Mouse (Mus musculus): ENCODE data around the gene Pde8a.

The Pde8a gene

DNA sequence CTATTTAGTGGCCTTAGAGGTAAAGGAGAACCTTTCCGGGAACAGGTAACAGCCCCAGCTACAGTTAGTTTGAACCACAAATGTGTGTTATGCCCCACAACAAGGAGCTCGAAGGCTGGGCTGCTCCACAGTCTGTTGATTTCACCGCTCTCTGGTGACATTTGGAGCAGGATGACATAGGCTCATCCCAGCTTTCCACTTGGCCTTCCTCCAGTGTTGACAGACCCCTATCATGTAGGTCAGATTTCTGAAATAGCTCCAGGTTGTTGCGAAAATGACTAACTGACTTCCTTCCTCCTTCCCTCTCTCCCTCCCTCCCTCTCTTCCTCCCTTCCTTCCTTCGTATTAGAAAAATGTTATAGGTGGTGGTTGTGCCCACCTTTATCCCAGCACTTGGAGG lies 14.3 kb upstream of the Pde8a start:
- TF ChIP-seq GATA4 (IDR thresholded peaks at IDR 0.05; ENCODE audit: insufficient replicate concordance, low read length), result no peak

GRCm38 (mm10) chr7:81199757-81200156 lies 13.6 kb upstream of the Pde8a start:
- no peak for TF ChIP-seq GATA4 (IDR thresholded peaks at IDR 0.05; ENCODE audit: insufficient replicate concordance, low read length)

DNA sequence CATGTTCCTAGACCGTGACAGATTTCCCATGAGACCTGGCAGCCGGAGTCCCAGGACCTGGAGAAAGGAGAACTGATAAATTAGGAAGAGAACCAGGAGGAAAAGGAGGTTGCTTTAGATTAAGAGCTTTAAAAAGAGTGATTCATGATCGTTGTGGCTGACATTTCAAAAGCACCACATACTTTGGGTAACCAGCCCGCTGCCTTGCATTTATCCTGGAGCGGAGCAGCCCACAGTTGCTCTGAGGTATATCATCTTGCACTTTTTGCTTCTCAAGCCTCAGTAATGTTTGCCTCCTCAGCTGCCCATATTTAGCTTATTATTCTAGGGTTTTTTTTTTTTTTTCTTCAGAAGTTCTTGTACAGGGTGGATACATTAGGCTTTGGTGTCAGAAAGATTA lies 11.0 kb upstream of the Pde8a start:
- no peak for TF ChIP-seq GATA4 (IDR thresholded peaks at IDR 0.05; ENCODE audit: insufficient replicate concordance, low read length)

- no peak for TF ChIP-seq GATA4 (IDR thresholded peaks at IDR 0.05; ENCODE audit: insufficient replicate concordance, low read length)
Observed at GRCm38 (mm10) chr7:81208944-81209343, 4.5 kb upstream of the Pde8a start.

DNA sequence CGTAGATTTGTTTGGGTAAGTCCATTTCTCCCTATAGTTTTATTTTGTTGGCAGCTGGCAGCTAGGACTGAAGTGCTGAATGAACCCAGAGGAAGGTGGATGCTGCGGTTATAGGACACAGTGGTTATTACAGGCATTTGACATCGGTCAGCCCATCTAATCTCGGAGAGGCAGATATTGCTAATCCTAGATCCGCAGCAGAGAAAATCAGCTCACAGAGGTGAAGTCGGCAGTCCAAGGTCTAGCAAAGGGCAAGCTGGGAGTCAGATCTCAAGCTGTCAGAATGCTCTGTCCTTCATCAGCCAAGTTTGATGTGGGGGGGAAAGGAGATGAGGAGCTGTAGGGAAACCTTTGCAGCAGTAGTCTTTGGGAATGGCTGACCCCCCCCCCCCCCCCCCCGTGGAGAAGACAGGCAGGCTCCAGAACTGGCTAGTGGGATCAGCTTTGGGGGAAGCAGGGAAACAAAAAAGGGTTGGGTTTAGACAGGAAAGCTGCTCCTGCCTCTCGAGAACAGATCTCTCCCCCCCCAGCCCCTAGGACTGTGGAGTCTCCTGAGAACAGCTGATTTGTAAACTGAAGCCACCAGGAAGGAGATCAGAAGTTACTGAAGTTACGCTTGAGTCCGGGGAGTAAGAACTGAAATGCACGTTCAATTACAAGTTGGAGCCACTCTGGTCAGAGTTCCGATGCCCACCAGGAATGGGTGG lies 3.3 kb upstream of the Pde8a start:
- TF ChIP-seq GATA4 (IDR thresholded peaks at IDR 0.05; ENCODE audit: insufficient replicate concordance, low read length), result no peak

DNA sequence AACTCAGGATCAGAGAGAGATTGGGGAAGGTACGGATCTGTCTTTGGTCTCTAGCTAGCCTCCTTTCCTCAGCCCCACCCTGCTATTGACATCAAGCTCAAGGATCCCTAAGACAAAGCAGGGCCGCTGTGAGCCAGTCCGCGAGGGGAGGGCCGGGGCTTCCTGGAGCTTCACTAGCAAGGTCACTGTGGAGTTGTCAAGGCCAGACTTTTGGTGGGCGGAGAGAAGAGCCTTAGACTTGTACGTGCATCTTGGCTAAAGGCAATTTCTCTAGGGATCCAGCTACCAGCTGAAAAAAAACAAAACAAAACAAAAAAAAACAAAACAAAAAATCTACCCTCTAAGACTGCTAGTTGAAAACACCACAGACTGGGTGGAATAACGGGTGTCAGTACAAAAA lies 1.6 kb upstream of the Pde8a start:
- TF ChIP-seq GATA4 (IDR thresholded peaks at IDR 0.05; ENCODE audit: insufficient replicate concordance, low read length), result no peak

DNA sequence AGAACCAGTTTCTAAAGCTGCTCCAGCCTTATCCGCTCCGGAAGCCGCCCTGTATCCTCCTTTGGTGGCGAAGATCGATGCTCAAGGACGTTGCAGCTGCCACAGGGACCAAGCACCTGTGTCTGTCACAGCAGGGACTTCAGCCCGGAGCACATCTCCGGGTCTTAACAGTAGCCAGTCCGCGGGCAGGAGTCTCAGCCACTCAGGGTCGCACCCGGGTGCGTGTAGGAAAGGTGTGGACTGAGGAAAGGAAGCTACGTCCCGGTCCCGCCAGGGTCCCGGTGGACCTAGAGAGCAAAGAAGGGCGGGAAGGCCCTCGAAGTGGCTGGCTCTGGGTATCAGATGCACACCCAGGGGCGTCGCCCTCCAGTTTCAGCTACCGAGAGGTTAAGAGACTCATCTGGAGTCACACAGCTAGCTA lies 1.1 kb upstream of the Pde8a start:
- no peak; the same call in 1 of the 2 replicates for TF ChIP-seq GATA4 (IDR thresholded peaks at IDR 0.05; ENCODE audit: insufficient replicate concordance, low read length)

- peak; percentile 42; the same call in 1 of the 2 replicates for TF ChIP-seq GATA4 (IDR thresholded peaks at IDR 0.05; ENCODE audit: insufficient replicate concordance, low read length)
Observed at GRCm38 (mm10) chr7:81212697-81213346, 574 bp upstream of the Pde8a start.

DNA sequence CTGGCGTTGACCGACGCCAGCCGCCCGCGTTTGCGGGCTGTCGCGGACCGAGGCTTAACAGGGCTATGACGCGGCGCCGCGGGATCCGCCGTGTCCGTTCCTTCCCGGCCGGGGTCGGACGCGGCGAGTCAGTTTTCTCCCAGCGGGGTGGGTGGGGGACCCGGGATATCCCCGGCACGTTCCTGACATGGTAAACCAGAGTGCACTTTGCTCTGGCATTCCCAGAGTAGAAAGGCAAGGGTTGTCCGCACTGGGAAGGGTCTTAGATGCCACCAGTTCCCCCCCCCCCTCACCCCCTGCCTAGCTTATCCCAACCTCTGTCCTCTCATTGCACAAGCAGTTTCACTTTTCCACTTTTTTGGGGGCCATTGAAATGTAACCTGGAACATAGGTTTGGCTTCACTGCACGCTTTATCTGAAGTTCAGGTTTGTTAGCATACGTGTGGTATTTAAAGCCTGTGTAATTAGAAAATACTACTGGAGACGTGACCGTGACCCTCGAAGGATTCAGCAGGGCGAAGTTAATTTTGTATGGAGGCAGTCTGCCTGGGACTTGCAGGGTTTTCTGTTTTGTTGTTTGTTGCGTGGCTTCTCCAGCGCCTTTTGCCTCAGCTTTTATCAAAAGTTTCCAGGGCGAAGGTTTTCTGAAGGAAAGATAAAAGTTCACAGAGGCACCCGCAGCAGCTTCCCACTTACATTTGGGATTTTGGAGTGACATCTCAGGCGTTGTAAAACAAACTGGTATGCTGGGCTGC lies 934 bp downstream of the Pde8a start:
- TF ChIP-seq GATA4 (IDR thresholded peaks at IDR 0.05; ENCODE audit: insufficient replicate concordance, low read length), result no peak

DNA sequence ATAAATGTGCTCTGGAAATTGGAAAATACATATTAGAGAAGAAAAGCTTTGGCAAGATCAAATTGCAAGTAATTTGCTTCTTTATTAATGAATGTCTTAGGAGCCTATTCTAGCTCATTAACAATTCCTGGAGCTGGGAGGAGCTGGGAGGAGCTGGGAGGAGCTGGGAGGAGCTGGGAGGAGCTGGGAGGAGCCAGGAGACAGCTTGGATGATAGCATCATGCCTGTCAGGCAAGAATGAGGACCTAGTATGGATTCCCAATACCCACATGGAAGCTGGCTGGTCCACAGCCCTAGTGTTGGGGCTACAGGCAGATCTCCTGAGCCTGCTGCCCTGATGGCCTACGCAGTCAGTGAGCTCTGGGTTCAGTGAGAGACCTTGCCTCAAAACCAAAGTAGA lies 2.6 kb downstream of the Pde8a start:
- no peak for TF ChIP-seq GATA4 (IDR thresholded peaks at IDR 0.05; ENCODE audit: insufficient replicate concordance, low read length)

- no peak for TF ChIP-seq GATA4 (IDR thresholded peaks at IDR 0.05; ENCODE audit: insufficient replicate concordance, low read length)
Observed at GRCm38 (mm10) chr7:81219321-81219720, 5.9 kb downstream of the Pde8a start.

DNA sequence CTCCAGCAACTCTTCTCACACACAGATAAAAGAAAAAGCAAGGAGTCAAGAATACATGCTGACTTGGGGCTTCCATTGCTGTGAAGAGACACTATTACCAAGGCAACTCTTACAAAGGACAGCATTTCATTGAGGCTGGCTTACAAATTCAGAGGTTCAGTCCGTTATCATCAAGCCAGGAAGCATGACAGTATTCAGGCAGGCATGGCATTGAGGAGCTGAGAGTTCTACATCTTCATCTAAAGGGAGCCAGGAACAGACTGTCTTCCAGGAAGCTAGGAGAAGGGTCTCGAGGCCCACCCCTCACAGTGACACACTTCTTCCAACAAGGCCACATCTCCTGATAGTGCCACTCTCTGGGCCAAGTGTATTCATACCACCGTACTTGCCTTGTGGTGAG lies 7.0 kb downstream of the Pde8a start:
- TF ChIP-seq GATA4 (IDR thresholded peaks at IDR 0.05; ENCODE audit: insufficient replicate concordance, low read length), result no peak

DNA sequence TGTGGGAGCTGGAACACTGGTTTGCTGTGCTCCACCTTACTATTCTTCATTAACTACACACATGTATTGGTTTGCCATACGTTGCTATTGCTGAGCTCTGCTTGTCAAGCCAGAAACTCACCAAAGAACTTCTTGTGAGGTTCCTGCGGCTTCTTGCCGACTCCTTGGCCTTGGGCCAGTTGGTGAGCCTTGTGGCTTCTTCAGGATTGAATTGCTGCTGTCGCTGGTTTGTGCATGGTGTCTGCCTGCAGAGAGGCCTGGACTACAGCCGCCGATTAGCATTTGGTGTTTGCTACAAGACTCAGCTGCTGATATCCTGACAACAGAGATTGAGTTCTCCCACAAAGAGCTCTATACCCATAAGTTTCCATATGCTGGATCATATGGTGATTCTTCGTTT lies 10.9 kb downstream of the Pde8a start:
- no peak for TF ChIP-seq GATA4 (IDR thresholded peaks at IDR 0.05; ENCODE audit: insufficient replicate concordance, low read length)

- no peak for TF ChIP-seq GATA4 (IDR thresholded peaks at IDR 0.05; ENCODE audit: insufficient replicate concordance, low read length)
Observed at GRCm38 (mm10) chr7:81230091-81230792, 16.8 kb downstream of the Pde8a start.

DNA sequence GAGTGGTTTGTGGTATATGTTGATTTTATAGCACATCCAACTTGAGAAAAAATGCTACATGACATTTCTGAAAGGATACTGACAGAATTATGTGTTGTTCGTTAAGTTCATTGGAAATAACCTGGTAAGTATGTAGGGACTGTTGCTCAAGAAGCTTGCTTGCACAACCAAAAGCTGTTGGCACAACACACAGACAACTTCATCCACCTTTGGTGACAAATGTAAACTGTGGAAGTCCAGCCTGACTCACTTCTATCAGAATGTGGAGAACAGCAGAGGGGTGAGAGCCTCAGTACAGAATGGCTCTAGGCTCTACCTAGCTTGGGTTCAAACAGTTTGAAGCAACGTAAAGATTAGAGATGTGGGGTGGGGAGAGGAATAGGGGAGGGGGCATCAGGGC lies 19.3 kb downstream of the Pde8a start:
- no peak for TF ChIP-seq GATA4 (IDR thresholded peaks at IDR 0.05; ENCODE audit: insufficient replicate concordance, low read length)
